In the genomic region with DNA sequence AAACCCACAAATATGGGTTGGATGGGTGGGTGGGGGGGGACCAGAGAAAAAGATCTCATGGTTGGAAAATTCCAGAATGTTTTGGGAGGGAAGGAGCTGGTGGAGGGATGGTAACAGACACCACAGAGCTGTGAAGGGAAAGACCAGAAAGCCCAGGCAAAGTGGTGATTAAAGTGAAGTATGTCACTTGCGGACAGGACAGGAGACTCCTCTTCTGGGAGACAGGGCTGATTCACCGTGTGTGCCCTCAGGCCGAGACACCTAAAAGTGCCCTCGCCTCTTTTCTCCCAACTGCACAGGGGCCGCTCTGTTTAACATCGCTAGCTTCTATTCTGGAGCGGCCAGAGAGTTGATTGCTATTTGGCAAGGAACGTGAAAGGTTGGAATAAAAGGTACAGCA, we compare ENCODE assay signal across 25 mouse cellular contexts. TPM values are rescaled to one million over a fixed set of nuclear protein-coding genes. Genes with fewer than 3 reads are reported as not detected.
A peak's percentile ranks its signal among the peaks of the same experiment; 100 is the strongest.
DNase-seq lines count a peak whose midpoint lies in the region; ATAC-seq and TF ChIP-seq lines count a peak whose summit lies in the region.
"Had no signal": no experiment of that assay in that cellular context is flagged by ENCODE, and none has a peak within 500 bp of the region (broad histone marks: within the 10 kb centered on the region; RNA-seq: fewer than 3 reads in every experiment).

No protein-coding gene starts in this region.

- no peak for DNase-seq in gastrocnemius, adult 2 months
- DNase-seq in gastrocnemius, postnatal 36 days: no peak
- DNase-seq in heart, adult 18-20 months: no peak
- peak; percentile 59 for DNase-seq in 3T3-L1 (ENCODE audit: low read depth, low spot score)
- DNase-seq: adrenal gland, postnatal 10 days; cerebellum, adult 8-10 months; cerebellum, postnatal 25 days; gastrocnemius, postnatal 25 days; layer of hippocampus, adult 9-11 months; liver; lung, adult 2 months; midbrain, embryonic 14.5 days; retina, postnatal 1 day; right cerebral cortex, postnatal 14 days; thymus, postnatal 4 days had no signal

- peak overlapping the region; percentile 41 for H3K4me3 ChIP-seq in gastrocnemius, adult 2 months
- H3K4me3 ChIP-seq in heart, embryonic 16.5 days (ENCODE audit: low read length): no peak overlapping the region
- no peak overlapping the region for H3K4me3 ChIP-seq in embryonic fibroblast, embryonic 13.5 days (ENCODE audit: insufficient read depth, low read length)
- no peak overlapping the region for H3K4me3 ChIP-seq in forebrain, embryonic 15.5 days
- H3K4me3 ChIP-seq: embryonic facial prominence, embryonic 12.5 days; forebrain, embryonic 12.5 days; hindbrain, embryonic 13.5 days; neural tube, embryonic 15.5 days had no signal

- H3K27me3 ChIP-seq in heart, embryonic 16.5 days (ENCODE audit: control insufficient read depth, insufficient read depth, low read length): no peaks in the 10 kb centered on the region
- no peaks in the 10 kb centered on the region for H3K27me3 ChIP-seq in forebrain, embryonic 15.5 days
- H3K27me3 ChIP-seq: embryonic facial prominence, embryonic 12.5 days; forebrain, embryonic 12.5 days; hindbrain, embryonic 13.5 days; neural tube, embryonic 15.5 days had no signal

- intact Hi-C loops in gastrocnemius, adult 2 months (cut with DNase I): no loop called here
- intact Hi-C loops in gastrocnemius, postnatal 36 days (cut with DNase I): no loop called here

- no peak overlapping the region for H3K9ac ChIP-seq in heart, embryonic 16.5 days (ENCODE audit: low read length)
- no peak overlapping the region for H3K9ac ChIP-seq in forebrain, embryonic 15.5 days (replicated peaks)
- H3K9ac ChIP-seq: embryonic facial prominence, embryonic 12.5 days; forebrain, embryonic 12.5 days; hindbrain, embryonic 13.5 days; liver, embryonic 14.5 days; neural tube, embryonic 15.5 days had no signal

- peaks cover 2% of the 10 kb centered on the region; the same call in 1 of the 2 replicates for H3K9me3 ChIP-seq in heart, embryonic 16.5 days (replicated peaks; ENCODE audit: control insufficient read depth, low read length)
- no peaks in the 10 kb centered on the region for H3K9me3 ChIP-seq in forebrain, embryonic 15.5 days
- H3K9me3 ChIP-seq: embryonic facial prominence, embryonic 12.5 days; forebrain, embryonic 12.5 days; hindbrain, embryonic 13.5 days; neural tube, embryonic 15.5 days had no signal

- WGBS in heart, embryonic 16.5 days: 59% methylated on average over 8 of the region's 8 CpGs
- WGBS in forebrain, embryonic 15.5 days: 78% methylated on average over 8 of the region's 8 CpGs

- no peak for ATAC-seq in heart, embryonic 16.5 days (replicated peaks; ENCODE audit: extremely low read depth, insufficient read depth, low FRiP score)
- no peak for ATAC-seq in forebrain, embryonic 15.5 days (replicated peaks)
- ATAC-seq: intestine, postnatal 0 days had no signal

- peaks cover 19% of the 10 kb centered on the region for H3K4me1 ChIP-seq in heart, embryonic 16.5 days (ENCODE audit: control insufficient read depth, insufficient read depth, low read length)
- peaks cover 5% of the 10 kb centered on the region; the same call in 1 of the 2 replicates for H3K4me1 ChIP-seq in embryonic fibroblast, embryonic 13.5 days (ENCODE audit: control insufficient read depth, insufficient read depth, low read length)
- no peaks in the 10 kb centered on the region for H3K4me1 ChIP-seq in forebrain, embryonic 15.5 days
- H3K4me1 ChIP-seq: embryonic facial prominence, embryonic 12.5 days; forebrain, embryonic 12.5 days; hindbrain, embryonic 13.5 days; neural tube, embryonic 15.5 days had no signal

- no peak for TF ChIP-seq POLR2A in embryonic fibroblast, embryonic 13.5 days (IDR thresholded peaks at IDR 0.05; ENCODE audit: low read depth, low read length)

- peak overlapping the region; percentile 72 for H3K27ac ChIP-seq in gastrocnemius, adult 2 months
- H3K27ac ChIP-seq in heart, embryonic 16.5 days (ENCODE audit: low read length): 0 out of 2 replicates have a peak overlapping the region, but pooled peaks have one; percentile 4
- peak overlapping the region; percentile 79 for H3K27ac ChIP-seq in embryonic fibroblast, embryonic 13.5 days (ENCODE audit: insufficient read depth, low read length)
- no peak overlapping the region for H3K27ac ChIP-seq in forebrain, embryonic 15.5 days (replicated peaks)
- H3K27ac ChIP-seq: embryonic facial prominence, embryonic 12.5 days; forebrain, embryonic 12.5 days; hindbrain, embryonic 13.5 days; liver, embryonic 14.5 days; macrophage; neural tube, embryonic 15.5 days had no signal

- H3K36me3 ChIP-seq in heart, embryonic 16.5 days (ENCODE audit: control insufficient read depth, insufficient read depth): no peaks in the 10 kb centered on the region
- no peaks in the 10 kb centered on the region for H3K36me3 ChIP-seq in forebrain, embryonic 15.5 days
- H3K36me3 ChIP-seq: embryonic facial prominence, embryonic 12.5 days; forebrain, embryonic 12.5 days; hindbrain, embryonic 13.5 days; neural tube, embryonic 15.5 days had no signal

- no peak for TF ChIP-seq CTCF in gastrocnemius, adult 2 months (IDR thresholded peaks at IDR 0.05)
- no peak for TF ChIP-seq CTCF in embryonic fibroblast, embryonic 13.5 days (IDR thresholded peaks at IDR 0.05; ENCODE audit: borderline replicate concordance, insufficient read depth, low read length)

- no peak overlapping the region for H3K4me2 ChIP-seq in heart, embryonic 16.5 days (ENCODE audit: low read depth, low read length)
- H3K4me2 ChIP-seq in forebrain, embryonic 15.5 days (replicated peaks): no peak overlapping the region
- H3K4me2 ChIP-seq: embryonic facial prominence, embryonic 12.5 days; forebrain, embryonic 12.5 days; hindbrain, embryonic 13.5 days; neural tube, embryonic 15.5 days had no signal

RNA-seq across cellular contexts. Expression of gene Smurf2, which starts 34.1 kb away (rescaled TPM):
- 10 to 100 TPM; 26.5 to 32.2 TPM for total RNA-seq in gastrocnemius, adult 2 months (2021)
- 10 to 100 TPM; 22.2 to 22.8 TPM for total RNA-seq in gastrocnemius, postnatal 36 days (2021)
- polyA plus RNA-seq in heart, embryonic 16.5 days (2015; fragmentation: Nextera tagmentation; extraction: Ambion mirVana): 10.2 and 10.7 TPM in 2 replicates
- total RNA-seq in heart, adult 18-20 months (2021): 10 to 100 TPM; 36.1 to 37.0 TPM
- 56.3 and 60.3 TPM in 2 replicates for polyA plus RNA-seq in embryonic fibroblast, embryonic 13.5 days (2011; ENCODE audit: insufficient read length, low read depth, missing spikeins)
- polyA plus RNA-seq in forebrain, embryonic 15.5 days (2015; fragmentation: Nextera tagmentation; extraction: Ambion mirVana): 15.4 and 16.0 TPM in 2 replicates

RNA-seq across cellular contexts. Expression of gene Kpna2, which starts 44.8 kb away (rescaled TPM):
- 10 to 100 TPM; 13.2 to 16.2 TPM for total RNA-seq in gastrocnemius, adult 2 months (2021)
- total RNA-seq in gastrocnemius, postnatal 36 days (2021): 10 to 100 TPM; 14.4 to 16.7 TPM
- 235 and 294 TPM in 2 replicates for polyA plus RNA-seq in heart, embryonic 16.5 days (2015; fragmentation: Nextera tagmentation; extraction: Ambion mirVana)
- total RNA-seq in heart, adult 18-20 months (2021): 10 to 100 TPM; 70.1 to 72.1 TPM
- 215 and 225 TPM in 2 replicates for polyA plus RNA-seq in embryonic fibroblast, embryonic 13.5 days (2011; ENCODE audit: insufficient read length, low read depth, missing spikeins)
- polyA plus RNA-seq in forebrain, embryonic 15.5 days (2015; fragmentation: Nextera tagmentation; extraction: Ambion mirVana): 262 and 282 TPM in 2 replicates

Comparison
In these comparisons a context has a peak if more than half of its experiments do, and no peak if none do; other contexts are left out.
1. RNA of gene Kpna2, which starts 44.8 kb away (total RNA-seq): 70.1 to 72.1 TPM in heart, adult 18-20 months; 14.4 to 16.7 TPM in gastrocnemius, postnatal 36 days and 13.2 to 16.2 TPM in gastrocnemius, adult 2 months; every median in the first group is over 4 times any median in the second.